Mouse (Mus musculus) spleen, embryonic (tissue): ENCODE results near the gene Atg7.

Experiments used
- CTCF ChIA-PET: fragments of 350-600 bp; sonication (Branson Sonifier 250); formaldehyde crosslinking; loops from one replicate; lab custom pipeline; 2022; lab: Charles Lee

The Atg7 gene

GRCm38 (mm10) chr6:114896281-114896680 is 253.4 kb downstream of the Atg7 start:
- CTCF ChIA-PET, result no interaction called here

DNA sequence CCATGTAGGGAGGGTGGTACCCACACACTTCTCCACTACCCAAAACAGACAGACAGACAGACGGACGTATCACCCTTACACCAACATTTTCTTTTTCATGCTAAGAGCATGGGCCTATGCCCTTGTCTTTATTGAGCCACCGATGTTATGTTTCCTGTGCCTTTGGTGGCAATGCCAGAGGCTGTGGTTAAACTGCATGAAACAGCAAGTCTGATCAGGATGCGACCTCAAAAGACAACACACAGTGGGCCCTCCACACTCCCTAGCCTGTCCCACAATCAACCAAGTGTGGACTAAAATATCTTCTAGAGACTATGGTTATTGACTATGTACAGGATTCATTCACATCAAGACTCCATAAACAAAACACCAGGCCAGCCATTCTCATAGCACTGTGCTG is 256.1 kb downstream of the Atg7 start:
- CTCF ChIA-PET, result interaction anchor here (0.5 kb wide), 1 partner anchor 11 kb away, joined by 3 read pairs; no protein-coding TSS in a partner anchor

- CTCF ChIA-PET, result no interaction called here
Observed at GRCm38 (mm10) chr6:114899652-114900051, 256.8 kb downstream of the Atg7 start.

- CTCF ChIA-PET, result interaction anchor here (0.5 kb wide), 1 partner anchor 685 kb away, joined by 3 read pairs; no protein-coding TSS in a partner anchor
Observed at GRCm38 (mm10) chr6:114900194-114900593, 257.3 kb downstream of the Atg7 start.

DNA sequence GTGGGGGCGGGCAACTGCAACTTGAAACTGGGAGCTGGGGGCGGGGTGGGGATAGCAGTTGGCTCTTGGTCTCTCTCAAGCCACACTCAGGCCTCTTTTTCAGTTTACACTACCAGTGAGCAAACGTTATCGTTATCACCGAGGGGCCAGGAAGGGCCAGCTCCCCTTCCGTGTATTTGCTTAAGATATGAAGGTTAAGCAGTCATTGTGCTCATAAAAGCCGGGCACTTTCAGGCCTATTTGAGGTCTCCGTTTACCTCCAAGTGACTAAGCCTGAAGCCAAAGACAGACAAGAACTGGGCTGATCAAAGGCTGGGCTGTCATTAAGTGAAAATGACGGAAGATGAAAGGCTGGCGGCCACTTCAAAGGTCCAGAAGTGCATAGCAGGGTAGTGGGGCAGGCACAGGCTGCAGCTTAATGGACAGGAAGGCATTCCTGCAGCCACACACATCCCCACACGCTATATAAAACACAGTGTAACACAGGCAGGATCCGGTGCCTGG is 258.5 kb downstream of the Atg7 start:
- CTCF ChIA-PET, result interaction anchor here (0.7 to 0.9 kb wide), 2 partner anchors 22 to 27 kb away, joined by 3 to 4 read pairs; no protein-coding TSS in a partner anchor

GRCm38 (mm10) chr6:114901921-114902320 is 259.0 kb downstream of the Atg7 start:
- CTCF ChIA-PET, result interaction anchor here (0.9 kb wide), 1 partner anchor 28 kb away, joined by 4 read pairs; no protein-coding TSS in a partner anchor

- CTCF ChIA-PET, result no interaction called here
Observed at GRCm38 (mm10) chr6:114904233-114904632, 261.3 kb downstream of the Atg7 start.

GRCm38 (mm10) chr6:114904818-114905217 is 261.9 kb downstream of the Atg7 start:
- CTCF ChIA-PET, result no interaction called here

DNA sequence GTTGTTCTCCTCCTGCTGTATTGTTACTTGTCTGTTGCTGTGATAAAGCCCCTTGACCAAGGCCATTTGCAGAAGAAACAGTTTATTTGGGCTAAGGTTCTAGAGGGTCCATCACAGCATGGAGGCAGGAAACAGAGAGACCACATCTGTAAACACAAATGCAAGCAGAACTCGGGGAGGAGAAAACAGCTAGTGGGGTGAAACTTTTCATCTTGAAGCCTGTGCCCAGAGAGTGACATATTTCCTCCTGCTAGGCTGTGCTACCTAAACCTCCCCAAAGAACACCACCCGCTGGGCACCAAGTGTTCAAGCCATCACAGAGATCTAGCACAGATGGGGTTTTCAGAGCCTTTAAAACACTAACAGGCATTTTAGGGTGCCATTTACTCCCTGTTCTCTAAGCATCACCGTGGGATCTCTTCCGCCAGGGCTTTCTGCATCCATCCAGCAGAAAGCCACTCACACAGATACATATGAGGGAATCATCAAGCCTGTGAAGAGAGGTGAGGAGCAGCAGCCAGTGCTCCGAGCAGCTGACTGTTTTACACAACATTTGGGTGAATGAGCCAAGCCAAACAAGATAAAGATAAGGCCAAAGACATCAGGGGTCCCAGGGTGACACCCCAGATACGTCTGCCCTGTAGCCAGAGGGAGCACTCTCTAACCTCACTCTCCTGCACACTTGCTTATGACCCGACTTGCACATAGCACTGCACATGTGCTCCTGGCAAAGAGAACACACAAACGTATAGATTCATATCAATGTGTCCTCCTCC is 262.5 kb downstream of the Atg7 start:
- CTCF ChIA-PET, result no interaction called here

DNA sequence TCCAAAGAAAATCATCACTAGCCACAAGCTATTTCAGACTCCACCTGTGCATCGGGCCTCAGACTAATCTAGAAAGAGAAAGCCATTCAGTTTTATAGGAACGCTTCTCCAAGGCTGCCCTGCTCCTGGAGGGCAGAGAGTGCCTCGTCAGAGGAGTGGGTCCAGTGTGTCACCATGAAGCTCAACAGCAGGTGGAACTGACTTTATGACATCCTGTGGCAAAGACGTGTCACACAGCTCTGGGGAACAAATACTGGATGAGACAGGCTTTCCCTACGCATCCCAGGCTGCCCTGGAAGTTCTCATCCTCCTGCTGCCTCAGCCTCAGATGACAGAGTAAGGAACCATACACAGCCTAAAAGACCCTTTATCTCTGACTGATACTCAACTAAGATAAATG is 263.3 kb downstream of the Atg7 start:
- CTCF ChIA-PET, result interaction anchor here (0.8 to 0.9 kb wide), 2 partner anchors 17 to 18 kb away, joined by 3 read pairs; no protein-coding TSS in a partner anchor

GRCm38 (mm10) chr6:114907459-114907858 is 264.6 kb downstream of the Atg7 start:
- CTCF ChIA-PET, result no interaction called here

GRCm38 (mm10) chr6:114909801-114910200 is 266.9 kb downstream of the Atg7 start:
- CTCF ChIA-PET, result no interaction called here
